Mouse (Mus musculus) gastrocnemius, postnatal 4 days (tissue): Measurements from ENCODE around the gene D630003M21Rik. TPM values are rescaled to one million over a fixed set of nuclear protein-coding genes. Genes with fewer than 3 reads are reported as not detected.

Source experiments
- DNase-seq, 2 experiments: peaks; one replicate each; pipeline ENCODE4 v3.0.0; 2021 to 2022; ENCODE audit warnings: low spot score in 2 of 2, mixed read lengths in 2 of 2
- total RNA-seq, 2 experiments: library from RNA; stranded (reverse); gene quantifications; 2 replicates each; pipeline ENCODE4 v1.2.3; 2021

Gene D630003M21Rik
- total RNA-seq, 2 experiments from 2014 or later, result 4.2 to 5.4 TPM

- no peak for DNase-seq
These were observed 9.1 kb upstream of the D630003M21Rik start for GRCm38 (mm10) chr2:158238101-158238500.

DNA sequence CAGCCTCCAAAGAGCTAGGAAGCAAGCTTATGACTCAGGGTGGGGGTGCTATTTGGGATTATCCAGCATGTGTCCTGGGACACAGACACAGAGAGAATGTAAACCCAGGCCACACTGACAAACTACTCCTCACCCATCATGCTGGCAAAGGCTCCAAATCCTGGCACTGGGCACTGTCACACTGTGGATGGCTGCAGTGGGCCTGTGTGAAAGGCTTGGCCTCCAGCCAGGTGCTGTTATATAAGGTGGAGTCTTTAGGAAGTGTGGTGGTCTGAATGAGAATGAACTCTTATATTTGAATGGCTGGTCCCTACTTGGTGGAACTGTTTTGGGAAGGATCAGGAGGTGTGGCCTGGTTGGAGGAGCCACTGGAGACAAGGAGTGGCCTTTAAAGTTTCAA is 7.7 kb upstream of the D630003M21Rik start:
- no peak for DNase-seq

- no peak for DNase-seq
These were observed 4.1 kb upstream of the D630003M21Rik start for GRCm38 (mm10) chr2:158233106-158233505.

DNA sequence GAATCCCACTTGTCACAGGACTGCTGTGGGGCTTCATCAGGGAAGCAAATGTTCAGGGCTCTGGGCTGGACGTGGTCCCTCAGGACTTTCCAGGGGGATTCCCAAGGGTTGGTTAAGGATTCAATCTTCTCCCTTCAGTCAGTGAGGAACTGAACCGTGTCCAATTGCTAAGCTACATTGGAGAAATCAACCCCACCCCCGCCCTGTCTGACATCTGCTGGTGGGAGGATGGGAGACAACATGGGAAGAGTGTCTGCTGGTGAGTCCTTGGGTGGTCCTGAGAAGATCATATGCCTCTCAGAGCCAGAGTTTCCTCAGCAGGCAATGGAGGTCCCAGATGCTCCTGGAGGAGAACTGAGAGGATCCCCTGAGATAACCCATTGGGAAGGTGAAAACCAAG is 3.4 kb upstream of the D630003M21Rik start:
- no peak for DNase-seq

- no peak for DNase-seq
These were observed 2.0 kb upstream of the D630003M21Rik start for GRCm38 (mm10) chr2:158231071-158231470.

DNA sequence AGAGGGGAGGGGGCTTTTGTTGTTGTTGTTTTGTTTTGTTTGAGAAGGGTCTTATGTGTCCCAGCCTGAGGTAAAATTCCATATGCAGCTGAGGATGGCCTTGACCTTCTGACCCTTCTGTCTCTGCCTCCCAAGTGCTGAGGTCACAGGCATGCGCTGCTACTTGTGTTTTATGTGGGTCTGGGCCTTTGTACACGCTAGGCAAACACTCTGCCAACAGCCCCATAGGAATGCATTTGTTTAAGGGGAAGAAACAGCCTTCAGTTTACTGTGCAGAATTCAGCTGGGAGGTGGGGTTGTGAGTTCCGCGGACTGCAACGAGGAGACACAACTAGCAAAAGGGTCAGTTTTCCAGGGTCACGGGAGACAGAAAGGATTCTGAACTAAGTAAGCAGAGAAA is 1.6 kb upstream of the D630003M21Rik start:
- DNase-seq, result no peak

GRCm38 (mm10) chr2:158229503-158229892 is 476 bp upstream of the D630003M21Rik start:
- no peak for DNase-seq

GRCm38 (mm10) chr2:158225301-158225700 is 3.7 kb downstream of the D630003M21Rik start:
- DNase-seq, result peak in 1 of 2 experiments; percentile 49

- no peak for DNase-seq
These were observed 5.5 kb downstream of the D630003M21Rik start for GRCm38 (mm10) chr2:158223497-158223896.

GRCm38 (mm10) chr2:158222664-158223063 is 6.4 kb downstream of the D630003M21Rik start:
- DNase-seq, result peak in 1 of 2 experiments; percentile 59

- DNase-seq, result no peak
These were observed 7.5 kb downstream of the D630003M21Rik start for GRCm38 (mm10) chr2:158221446-158222084.

DNA sequence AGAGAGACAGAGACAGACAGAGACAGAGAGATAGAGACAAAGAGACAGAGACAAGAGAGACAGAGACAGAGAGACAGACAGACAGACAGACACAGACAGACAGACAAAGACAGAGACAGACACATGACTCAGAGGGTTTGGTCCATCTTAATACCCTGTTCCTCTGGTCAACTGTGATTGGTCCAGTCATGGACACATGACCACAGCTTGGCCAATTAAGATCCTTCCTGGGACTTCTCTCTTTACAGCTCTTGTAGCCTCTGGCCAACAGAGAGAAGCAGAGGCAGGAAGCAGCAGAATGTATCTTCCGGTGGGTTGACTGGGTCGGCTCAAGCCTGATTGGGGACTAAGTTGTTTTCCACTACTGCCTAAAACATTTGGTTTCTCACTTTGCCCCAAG is 9.5 kb downstream of the D630003M21Rik start:
- DNase-seq, result no peak

- no peak for DNase-seq
These were observed 12.5 kb downstream of the D630003M21Rik start for GRCm38 (mm10) chr2:158216510-158216909.

- no peak for DNase-seq
These were observed 13.5 kb downstream of the D630003M21Rik start for GRCm38 (mm10) chr2:158215283-158216117.

DNA sequence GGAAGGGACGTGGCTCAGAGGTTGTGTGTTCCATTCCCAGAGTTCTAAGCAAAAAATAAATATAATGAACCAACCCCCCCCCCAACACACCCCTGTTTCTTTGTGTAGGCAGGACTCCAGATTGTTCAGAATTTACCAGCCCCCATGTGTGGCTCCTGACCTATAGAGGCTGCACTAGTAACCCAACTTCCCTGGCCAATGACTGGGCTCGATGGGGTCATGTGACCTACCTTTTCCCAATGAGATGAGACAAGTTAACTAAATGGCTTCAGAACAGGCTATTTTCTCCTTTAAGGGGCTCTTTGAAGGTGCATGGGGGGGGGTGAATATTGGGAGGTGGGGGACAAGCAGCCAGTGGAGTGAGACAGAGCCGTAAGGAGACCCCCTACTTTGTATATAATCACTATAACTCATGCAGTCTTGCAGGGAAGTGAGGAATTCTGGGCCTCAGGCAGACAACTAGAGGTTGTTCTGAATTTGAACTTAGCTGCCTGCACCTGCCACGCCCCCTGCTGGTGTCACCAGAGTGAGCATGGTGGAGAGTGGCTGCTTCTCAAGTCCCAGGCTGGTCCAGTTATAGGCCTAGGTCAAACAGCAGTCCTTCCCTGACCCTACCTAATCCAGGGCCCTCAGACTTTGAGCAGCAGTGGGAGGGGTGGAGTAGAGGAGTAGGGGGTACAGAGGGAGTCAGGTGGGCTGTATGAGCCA is 17.1 kb downstream of the D630003M21Rik start:
- DNase-seq, result no peak

GRCm38 (mm10) chr2:158210958-158211357 is 18.1 kb downstream of the D630003M21Rik start:
- DNase-seq, result no peak

GRCm38 (mm10) chr2:158210503-158210902 is 18.5 kb downstream of the D630003M21Rik start:
- DNase-seq, result peak in 1 of 2 experiments; percentile 52

GRCm38 (mm10) chr2:158209776-158210175 is 19.2 kb downstream of the D630003M21Rik start:
- DNase-seq, result no peak

GRCm38 (mm10) chr2:158207848-158208247 is 21.2 kb downstream of the D630003M21Rik start:
- DNase-seq, result peak; percentile 53 to 70

DNA sequence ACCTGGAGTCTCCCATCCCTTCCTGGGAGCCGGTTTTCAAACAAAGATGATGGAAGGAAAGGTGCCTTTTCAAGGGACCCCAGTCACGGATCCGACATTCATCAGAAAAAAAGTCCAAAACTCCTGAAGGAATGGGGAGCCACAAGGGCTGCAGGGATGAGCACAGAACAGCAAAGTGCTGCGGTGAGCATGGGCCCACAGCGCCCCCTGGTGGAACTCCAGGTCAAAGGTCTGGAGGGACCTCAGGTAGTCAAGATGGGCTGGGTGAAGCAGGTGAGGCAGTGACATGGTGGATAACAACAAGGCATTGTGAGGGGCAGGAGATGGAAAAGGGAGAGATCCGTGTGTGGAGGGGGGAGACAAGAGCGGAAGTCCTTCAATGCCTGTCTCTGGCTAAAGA is 24.9 kb downstream of the D630003M21Rik start:
- peak; percentile 73 to 75 for DNase-seq

GRCm38 (mm10) chr2:158203686-158204085 is 25.3 kb downstream of the D630003M21Rik start:
- no peak for DNase-seq

DNA sequence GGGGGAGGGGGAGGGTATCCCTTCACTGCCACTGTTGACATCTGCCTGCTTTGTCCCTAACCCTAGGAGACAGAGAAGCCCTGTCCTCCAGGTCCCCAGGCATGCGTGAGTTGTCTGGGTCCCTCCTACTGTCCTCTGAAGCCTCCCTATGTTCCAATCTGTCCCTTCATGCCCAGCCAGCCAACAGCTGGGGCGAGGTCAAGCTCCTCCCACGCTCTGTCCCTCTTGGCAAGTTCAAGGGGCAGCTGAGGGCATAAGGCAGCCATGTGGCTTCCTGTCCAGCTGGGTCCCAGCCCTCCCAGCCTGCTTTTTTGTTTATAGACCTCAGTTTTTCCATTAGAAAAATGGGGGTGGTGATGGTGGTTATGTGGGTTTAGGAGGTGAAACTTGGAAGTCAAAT is 29.7 kb downstream of the D630003M21Rik start:
- peak in 1 of 2 experiments; percentile 43 for DNase-seq
